Mouse (Mus musculus): ENCODE results near the gene Avil.
"Not testable (repeated sequence)": the region's sequence is repeated elsewhere in the genome, so short reads cannot be mapped to it uniquely, and the experiment has no call there.

The Avil gene

GRCm38 (mm10) chr10:127059968-127060916, 59.7 kb downstream of the Avil start, which contains the start of gene March9:
Gene March9, minus strand, starts transcription at chr10:127060184.
- in situ Hi-C loops (cut with MboI): no loop called here

GRCm38 (mm10) chr10:127061085-127061484, 60.6 kb downstream of the Avil start:
- in situ Hi-C loops (cut with MboI): no loop called here

GRCm38 (mm10) chr10:127061513-127061912, 61.0 kb downstream of the Avil start:
- in situ Hi-C loops (cut with MboI): no loop called here

- in situ Hi-C loops (cut with MboI): not testable (repeated sequence)
Observed at GRCm38 (mm10) chr10:127062101-127062500, 61.6 kb downstream of the Avil start.

- in situ Hi-C loops (cut with MboI): no loop called here
Observed at GRCm38 (mm10) chr10:127062503-127062902, 62.0 kb downstream of the Avil start.

- in situ Hi-C loops (cut with MboI): no loop called here
Observed at GRCm38 (mm10) chr10:127063239-127063872, 62.8 kb downstream of the Avil start, which contains the start of gene Cdk4. Gene Cdk4, plus strand, starts transcription at chr10:127063534.

GRCm38 (mm10) chr10:127063913-127064870, 63.7 kb downstream of the Avil start:
- in situ Hi-C loops (cut with MboI): no loop called here

GRCm38 (mm10) chr10:127065981-127066380, 65.5 kb downstream of the Avil start:
- in situ Hi-C loops (cut with MboI): no loop called here

GRCm38 (mm10) chr10:127066519-127067018, 66.1 kb downstream of the Avil start:
- in situ Hi-C loops (cut with MboI): no loop called here

GRCm38 (mm10) chr10:127068360-127069038, 68.0 kb downstream of the Avil start:
- in situ Hi-C loops (cut with MboI): no loop called here

- in situ Hi-C loops (cut with MboI): no loop called here
Observed at GRCm38 (mm10) chr10:127069281-127070189, 69.0 kb downstream of the Avil start.
